20 mouse cellular contexts compared by ENCODE assay signal in genomic region chr5:112945925-112946324, GRCm38 (mm10).
"Had no signal": no experiment of that assay in that cellular context is flagged by ENCODE, and none has a peak within 500 bp of the region (broad histone marks: within the 10 kb centered on the region; RNA-seq: fewer than 3 reads in every experiment).

No protein-coding gene starts in this region.

- H3K4me3 ChIP-seq: layer of hippocampus, adult 2 months; liver, embryonic 13.5 days; midbrain, embryonic 12.5 days; midbrain, embryonic 15.5 days; neural tube, embryonic 12.5 days; neural tube, embryonic 15.5 days; stomach, embryonic 15.5 days had no signal

- DNase-seq: kidney, adult 2 months; kidney, postnatal 25 days; layer of hippocampus, adult 9-11 months; left cerebral cortex, postnatal 4 days; liver, embryonic 13.5 days; lung, embryonic 14.5 days; retina, postnatal 1 day; right cerebral cortex, postnatal 25 days; spleen, adult 18-20 months; thymus, adult 18-20 months; thymus, postnatal 4 days had no signal

- H3K36me3 ChIP-seq: liver, embryonic 13.5 days; neural tube, embryonic 12.5 days; stomach, embryonic 15.5 days had no signal

- H3K27ac ChIP-seq: kidney, postnatal 0 days; layer of hippocampus, adult 2 months; liver, embryonic 13.5 days; macrophage; midbrain, embryonic 12.5 days; midbrain, embryonic 15.5 days; neural tube, embryonic 12.5 days; neural tube, embryonic 15.5 days; stomach, embryonic 15.5 days had no signal

- H3K4me2 ChIP-seq: liver, embryonic 13.5 days; lung, embryonic 14.5 days; midbrain, embryonic 12.5 days; midbrain, embryonic 15.5 days; neural tube, embryonic 12.5 days; neural tube, embryonic 15.5 days; stomach, embryonic 15.5 days had no signal

- ATAC-seq: lung, postnatal 0 days; midbrain, embryonic 15.5 days had no signal

- H3K9me3 ChIP-seq: liver, embryonic 13.5 days; midbrain, embryonic 12.5 days; midbrain, embryonic 15.5 days; neural tube, embryonic 12.5 days; neural tube, embryonic 15.5 days; stomach, embryonic 15.5 days had no signal

- H3K9ac ChIP-seq: liver, embryonic 13.5 days; lung, embryonic 14.5 days; midbrain, embryonic 12.5 days; midbrain, embryonic 15.5 days; neural tube, embryonic 12.5 days; neural tube, embryonic 15.5 days; stomach, embryonic 15.5 days had no signal

- H3K27me3 ChIP-seq: liver, embryonic 13.5 days; midbrain, embryonic 12.5 days; midbrain, embryonic 15.5 days; neural tube, embryonic 12.5 days; neural tube, embryonic 15.5 days; stomach, embryonic 15.5 days had no signal

- H3K4me1 ChIP-seq: liver, embryonic 13.5 days; neural tube, embryonic 12.5 days; neural tube, embryonic 15.5 days; stomach, embryonic 15.5 days had no signal
